Comparison of ENCODE assay signal across 12 mouse cellular contexts in the genomic region with DNA sequence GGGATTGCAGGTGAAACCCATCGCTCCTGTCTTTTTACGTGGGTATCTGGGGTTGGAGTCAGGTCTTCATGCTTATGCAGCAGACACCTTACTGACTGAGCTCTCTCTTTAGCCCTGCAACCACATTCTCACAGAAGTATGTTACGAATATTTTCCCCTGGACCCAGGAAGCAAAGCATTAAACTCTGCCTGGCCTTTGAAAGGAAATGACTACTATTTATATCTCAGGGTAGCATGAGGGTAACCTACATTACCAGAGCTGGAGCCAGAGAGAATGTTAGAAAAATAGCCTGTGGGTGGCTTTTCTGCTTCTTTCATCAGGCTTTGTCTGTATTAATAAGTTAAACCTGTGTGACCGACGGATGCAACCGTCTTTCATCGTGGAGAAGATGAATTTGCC. TPM values are rescaled to one million over a fixed set of nuclear protein-coding genes. Genes with fewer than 3 reads are reported as not detected.
DNase-seq lines count a peak whose midpoint lies in the region; ATAC-seq and TF ChIP-seq lines count a peak whose summit lies in the region.
"Had no signal": no experiment of that assay in that cellular context is flagged by ENCODE, and none has a peak within 500 bp of the region (broad histone marks: within the 10 kb centered on the region; RNA-seq: fewer than 3 reads in every experiment).

No protein-coding gene starts in this region.

- TF ChIP-seq CTCF in kidney, adult 2 months (conservative IDR thresholded peaks at IDR 0.05; ENCODE audit: insufficient read depth, insufficient read length, low read depth, low read length): no peak
- TF ChIP-seq CTCF in thymus, adult 2 months (IDR thresholded peaks at IDR 0.05; ENCODE audit: borderline replicate concordance, control insufficient read depth, extremely low read depth, insufficient read depth, low read length, poor library complexity): no peak

- WGBS in kidney, adult 2 months: 34% methylated on average over 7 of the region's 7 CpGs
- WGBS in thymus, adult 2 months: 35% methylated on average over 7 of the region's 7 CpGs
- 43% methylated on average over 7 of the region's 7 CpGs for WGBS in intestine, embryonic 16.5 days

- peak overlapping the region; percentile 37 for H3K27ac ChIP-seq in kidney, adult 2 months (ENCODE audit: insufficient read depth, low read depth, low read length)
- peak overlapping the region; percentile 22 for H3K27ac ChIP-seq in thymus, adult 2 months (ENCODE audit: control insufficient read depth, insufficient read depth, low read length)
- peak overlapping the region; percentile 29 for H3K27ac ChIP-seq in intestine, embryonic 16.5 days (ENCODE audit: low read length)
- H3K27ac ChIP-seq: hindbrain, embryonic 15.5 days; limb, embryonic 12.5 days had no signal

- H3K4me1 ChIP-seq in kidney, adult 2 months (ENCODE audit: control insufficient read depth, insufficient read depth, low read length): peaks cover 27% of the 10 kb centered on the region
- H3K4me1 ChIP-seq in thymus, adult 2 months (replicated peaks; ENCODE audit: control insufficient read depth, insufficient read depth, low read length): peaks cover 52% of the 10 kb centered on the region
- peaks cover 28% of the 10 kb centered on the region for H3K4me1 ChIP-seq in intestine, embryonic 16.5 days (ENCODE audit: control insufficient read depth, insufficient read depth, low read length)

- H3K9ac ChIP-seq in intestine, embryonic 16.5 days (ENCODE audit: low read depth, low read length): no peak overlapping the region
- H3K9ac ChIP-seq: hindbrain, embryonic 15.5 days; limb, embryonic 12.5 days had no signal

- no peaks in the 10 kb centered on the region for H3K9me3 ChIP-seq in intestine, embryonic 16.5 days (ENCODE audit: control insufficient read depth, low read length)
- H3K9me3 ChIP-seq: hindbrain, embryonic 15.5 days; limb, embryonic 12.5 days had no signal

- no peak overlapping the region for H3K4me3 ChIP-seq in kidney, adult 2 months (ENCODE audit: insufficient read depth, low read depth, low read length)
- H3K4me3 ChIP-seq in thymus, adult 2 months (ENCODE audit: control insufficient read depth, insufficient read depth, low read length): no peak overlapping the region
- H3K4me3 ChIP-seq in intestine, embryonic 16.5 days (ENCODE audit: low read length): no peak overlapping the region
- H3K4me3 ChIP-seq: hindbrain, embryonic 15.5 days; limb, embryonic 12.5 days had no signal

- ATAC-seq in intestine, embryonic 16.5 days: no peak
- ATAC-seq: forebrain, embryonic 16.5 days had no signal

- TF ChIP-seq POLR2A in kidney, adult 2 months (IDR thresholded peaks at IDR 0.05; ENCODE audit: low read depth, low read length): no peak
- no peak for TF ChIP-seq POLR2A in thymus, adult 2 months (IDR thresholded peaks at IDR 0.05; ENCODE audit: control insufficient read depth, extremely low read depth, insufficient read depth, low read length, poor library complexity)

- no peak overlapping the region for H3K4me2 ChIP-seq in intestine, embryonic 16.5 days (ENCODE audit: low read depth, low read length)
- H3K4me2 ChIP-seq: hindbrain, embryonic 15.5 days; limb, embryonic 12.5 days had no signal

- no peaks in the 10 kb centered on the region for H3K27me3 ChIP-seq in kidney, adult 2 months (replicated peaks; ENCODE audit: control insufficient read depth, insufficient read depth, low read length)
- no peaks in the 10 kb centered on the region for H3K27me3 ChIP-seq in thymus, adult 2 months (ENCODE audit: control insufficient read depth, insufficient read depth, low read length)
- no peaks in the 10 kb centered on the region for H3K27me3 ChIP-seq in intestine, embryonic 16.5 days (replicated peaks; ENCODE audit: control insufficient read depth, insufficient read depth, low read length)
- H3K27me3 ChIP-seq: hindbrain, embryonic 15.5 days; limb, embryonic 12.5 days had no signal

- no peaks in the 10 kb centered on the region; the same call in 1 of the 2 replicates for H3K36me3 ChIP-seq in kidney, adult 2 months (ENCODE audit: control insufficient read depth, insufficient read depth, low read length)
- no peaks in the 10 kb centered on the region for H3K36me3 ChIP-seq in thymus, adult 2 months (ENCODE audit: control insufficient read depth, insufficient read depth, low read length)
- H3K36me3 ChIP-seq in intestine, embryonic 16.5 days (ENCODE audit: control insufficient read depth, insufficient read depth, low read length): no peaks in the 10 kb centered on the region
- H3K36me3 ChIP-seq: hindbrain, embryonic 15.5 days; limb, embryonic 12.5 days had no signal

- DNase-seq in kidney, adult 2 months: peak; percentile 38
- DNase-seq in kidney, postnatal 36 days: no peak
- DNase-seq in thymus, adult 2 months: no peak
- DNase-seq in thymus, postnatal 25 days: no peak
- no peak for DNase-seq in adrenal gland, postnatal 25 days
- no peak for DNase-seq in right cerebral cortex, postnatal 14 days
- DNase-seq: layer of hippocampus, adult 9-11 months; thymus, postnatal 36 days had no signal

RNA-seq across cellular contexts. Expression of gene Inpp5b, which starts 13.9 kb away (rescaled TPM):
- 61.0 and 64.2 TPM in 2 replicates for polyA plus RNA-seq in kidney, adult 2 months (2012; rRNA removed)
- 81.3 and 101 TPM in 2 replicates for polyA plus RNA-seq in thymus, adult 2 months (2012; rRNA removed)
- 27.0 and 27.5 TPM in 2 replicates for polyA plus RNA-seq in intestine, embryonic 16.5 days (2015; fragmentation: Nextera tagmentation; extraction: Ambion mirVana)
- 20.9 and 24.8 TPM in 2 replicates for total RNA-seq in adrenal gland, postnatal 25 days (2021)

RNA-seq across cellular contexts. Expression of gene Sf3a3, which starts 41.0 kb away (rescaled TPM):
- 11.1 and 14.5 TPM in 2 replicates for polyA plus RNA-seq in kidney, adult 2 months (2012; rRNA removed)
- polyA plus RNA-seq in thymus, adult 2 months (2012; rRNA removed): 23.2 and 25.3 TPM in 2 replicates
- polyA plus RNA-seq in intestine, embryonic 16.5 days (2015; fragmentation: Nextera tagmentation; extraction: Ambion mirVana): 105 and 125 TPM in 2 replicates
- total RNA-seq in adrenal gland, postnatal 25 days (2021): 40.2 and 46.8 TPM in 2 replicates

RNA-seq across cellular contexts. Expression of gene Mtf1, which starts 46.4 kb away (rescaled TPM):
- polyA plus RNA-seq in kidney, adult 2 months (2012; rRNA removed): 7.5 and 8.9 TPM in 2 replicates
- polyA plus RNA-seq in thymus, adult 2 months (2012; rRNA removed): 9.9 and 10.4 TPM in 2 replicates
- 8.5 and 11.1 TPM in 2 replicates for polyA plus RNA-seq in intestine, embryonic 16.5 days (2015; fragmentation: Nextera tagmentation; extraction: Ambion mirVana)
- total RNA-seq in adrenal gland, postnatal 25 days (2021): 20.4 and 22.5 TPM in 2 replicates

RNA-seq across cellular contexts. Expression of gene Fhl3, which starts 55.0 kb away (rescaled TPM):
- polyA plus RNA-seq in kidney, adult 2 months (2012; rRNA removed): 8.5 and 10.8 TPM in 2 replicates
- 36.1 and 59.4 TPM in 2 replicates for polyA plus RNA-seq in thymus, adult 2 months (2012; rRNA removed)
- polyA plus RNA-seq in intestine, embryonic 16.5 days (2015; fragmentation: Nextera tagmentation; extraction: Ambion mirVana): 5.1 and 5.2 TPM in 2 replicates
- total RNA-seq in adrenal gland, postnatal 25 days (2021): 6.7 and 8.7 TPM in 2 replicates
